Mouse (Mus musculus): ENCODE measurements around the gene Xntrpc. TPM values are rescaled to one million over a fixed set of nuclear protein-coding genes. Genes with fewer than 3 reads are reported as not detected.

The Xntrpc gene
- total and polyA plus RNA-seq, 3 experiments, result 0.63 to 2.5 (median 0.79) TPM

DNA sequence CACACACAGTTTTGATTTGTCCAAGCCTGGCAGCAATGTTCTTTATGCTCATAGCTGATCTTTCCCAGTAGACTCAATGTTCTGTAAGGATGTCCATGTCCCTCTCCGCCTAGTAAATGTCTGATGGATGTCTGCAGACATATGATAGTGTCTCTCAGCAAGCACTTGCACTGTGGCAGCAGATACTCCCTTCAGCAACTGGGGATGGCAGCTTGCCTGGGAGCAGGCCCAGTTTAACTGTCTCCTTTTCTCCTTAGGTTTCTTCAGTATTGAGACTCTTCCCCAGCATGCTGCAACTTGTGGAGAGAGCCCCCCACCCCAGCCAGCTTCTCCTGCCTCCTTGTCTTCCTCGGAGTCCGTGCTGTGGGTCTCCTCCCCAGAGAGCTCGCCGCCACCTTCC is 16.3 kb downstream of the Xntrpc start:
- no peak for DNase-seq

DNA sequence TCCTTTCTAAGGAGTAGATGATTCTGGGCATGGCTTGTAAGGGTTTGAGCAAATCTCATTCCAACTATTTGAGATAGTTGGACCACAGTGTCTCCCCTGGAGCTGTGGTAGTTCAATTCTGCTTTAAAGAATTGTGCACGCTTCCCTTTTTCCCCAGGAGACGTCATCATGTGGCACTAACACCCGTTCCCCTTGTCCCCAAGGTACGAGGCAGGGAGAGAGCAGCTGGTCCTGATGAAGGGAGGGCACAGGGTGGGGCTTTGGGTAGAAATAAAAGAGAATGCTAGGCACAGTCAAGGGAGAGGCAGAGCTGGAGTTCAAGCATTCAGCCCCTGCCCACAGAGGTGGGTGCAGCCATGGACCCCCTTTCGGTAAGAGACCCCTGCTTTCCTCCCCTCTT is 17.3 kb downstream of the Xntrpc start, which contains the start of gene Trpc2:
Gene Trpc2, plus strand, starts transcription at position 301 of the 400 bp plus-strand sequence.
- DNase-seq, result no peak

DNA sequence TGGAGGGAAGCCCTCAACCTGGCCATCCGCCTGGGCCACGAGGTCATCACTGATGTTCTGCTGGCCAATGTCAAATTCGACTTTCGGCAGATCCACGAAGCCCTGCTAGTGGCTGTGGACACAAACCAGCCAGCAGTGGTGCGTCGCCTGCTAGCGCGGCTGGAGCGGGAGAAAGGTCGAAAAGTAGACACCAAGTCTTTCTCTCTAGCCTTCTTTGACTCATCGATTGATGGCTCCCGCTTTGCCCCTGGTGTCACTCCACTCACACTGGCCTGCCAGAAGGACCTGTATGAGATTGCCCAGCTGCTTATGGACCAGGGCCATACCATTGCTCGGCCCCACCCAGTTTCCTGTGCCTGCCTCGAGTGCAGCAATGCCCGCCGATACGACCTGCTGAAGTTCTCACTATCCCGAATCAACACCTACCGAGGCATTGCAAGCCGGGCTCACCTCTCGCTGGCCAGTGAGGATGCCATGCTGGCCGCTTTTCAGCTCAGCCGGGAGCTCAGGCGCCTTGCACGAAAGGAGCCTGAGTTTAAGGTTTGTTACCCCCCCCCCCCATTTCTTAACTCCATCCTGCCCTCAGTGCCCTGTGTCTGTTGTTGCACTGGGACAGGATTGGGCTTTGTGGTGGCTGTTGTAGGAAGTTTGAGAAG is 18.7 kb downstream of the Xntrpc start:
- no peak for DNase-seq

DNA sequence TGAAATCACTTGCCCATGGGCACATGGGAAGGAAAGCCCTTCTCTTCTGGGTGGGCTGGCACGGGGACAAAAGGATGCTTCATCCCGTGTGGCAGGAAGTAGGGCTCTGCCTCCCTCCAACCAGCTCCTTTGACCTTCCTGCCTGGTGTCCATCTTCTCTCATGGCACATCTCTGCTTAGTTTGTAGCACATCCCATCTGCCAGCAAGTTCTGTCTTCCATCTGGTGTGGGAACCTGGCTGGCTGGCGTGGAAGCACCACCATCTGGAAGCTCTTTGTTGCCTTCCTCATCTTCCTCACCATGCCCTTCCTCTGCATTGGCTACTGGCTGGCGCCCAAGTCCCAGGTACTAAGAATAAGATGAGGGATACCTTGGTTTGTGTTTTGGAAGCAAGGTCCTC is 21.8 kb downstream of the Xntrpc start:
- DNase-seq, result no peak

DNA sequence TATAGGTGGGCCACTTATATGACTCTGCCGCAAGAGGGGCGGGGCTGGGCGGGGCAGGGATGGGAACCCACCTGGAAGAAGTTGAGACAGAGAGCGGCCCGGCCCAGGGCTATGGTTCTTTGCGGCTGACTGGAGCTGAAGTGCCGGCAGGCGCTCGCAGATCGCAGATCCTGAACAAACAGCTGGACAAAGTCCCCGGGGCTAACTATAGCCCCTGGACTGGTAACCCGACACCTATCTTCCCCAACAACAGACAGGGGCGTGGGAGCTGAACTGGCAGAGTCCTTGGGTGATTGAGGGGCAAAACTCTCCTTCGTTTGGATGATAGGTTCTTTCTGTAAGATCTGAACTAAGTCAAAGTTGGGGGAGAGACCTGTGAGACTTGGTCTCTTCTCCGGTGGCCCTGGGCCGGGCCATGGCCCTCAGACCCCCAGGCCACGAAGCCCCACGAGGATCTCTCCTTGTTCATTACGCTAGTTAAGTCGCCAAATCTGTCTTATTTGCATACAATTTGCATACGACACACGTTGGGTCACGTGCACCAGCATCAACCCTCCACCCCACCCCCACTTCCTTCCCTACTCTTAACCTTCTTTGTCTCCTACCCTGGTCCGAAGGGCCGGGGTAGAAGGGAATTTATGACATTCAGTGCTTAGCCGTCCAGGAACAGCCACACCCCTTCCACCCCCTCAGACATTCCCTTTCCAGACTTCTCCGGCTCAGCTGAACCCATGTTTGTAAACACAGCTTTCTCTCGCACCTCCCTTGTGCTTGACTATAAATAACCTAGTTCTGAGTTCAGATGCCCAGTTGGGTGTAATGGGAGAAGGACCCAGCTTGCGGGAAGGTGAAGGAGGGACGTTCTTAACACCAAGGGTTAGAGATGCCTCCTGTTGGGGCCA is 34.5 kb downstream of the Xntrpc start:
- DNase-seq, result no peak

DNA sequence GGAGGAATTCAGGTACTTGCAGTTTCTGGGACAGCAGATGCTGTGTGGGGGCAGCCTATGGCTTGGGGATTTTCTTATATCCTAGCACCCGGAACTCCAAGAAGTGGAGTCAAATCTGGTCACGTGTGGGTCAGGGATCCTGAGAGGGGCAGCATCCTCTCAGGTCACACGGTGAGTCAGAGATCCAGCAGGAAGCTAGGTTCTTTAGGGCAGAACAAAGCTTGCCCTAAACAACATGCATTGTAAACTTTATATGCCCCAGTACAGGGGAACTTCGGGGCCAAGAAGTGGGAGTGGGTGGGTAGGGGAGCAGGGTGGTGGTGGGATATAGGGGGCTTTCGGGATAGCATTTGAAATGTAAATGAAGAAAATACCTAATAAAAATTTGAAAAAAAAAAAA is 35.4 kb downstream of the Xntrpc start:
- no peak for DNase-seq

DNA sequence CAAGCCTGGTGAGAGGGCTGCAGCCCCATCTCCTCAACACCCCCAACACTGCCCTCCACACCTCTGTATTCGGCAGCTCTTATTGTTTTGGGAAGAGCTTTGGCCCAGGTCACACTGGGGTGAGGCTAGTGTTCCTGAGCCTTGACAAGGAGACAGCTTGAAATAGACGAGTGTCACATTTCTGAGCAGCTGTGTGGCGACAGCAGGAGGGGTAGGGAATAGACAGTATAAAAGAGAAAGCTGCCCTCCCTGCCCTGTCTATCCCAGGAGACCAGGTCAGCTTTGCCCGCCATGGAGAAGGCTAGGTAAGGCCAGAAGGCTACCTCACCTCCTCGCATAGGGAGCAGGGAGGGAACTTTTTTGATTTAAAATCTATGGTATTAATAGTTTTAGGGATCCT is 36.0 kb downstream of the Xntrpc start, which contains the start of gene Art1:
Gene Art1, plus strand, starts transcription at position 257 of the 400 bp plus-strand sequence.
- no peak for DNase-seq

DNA sequence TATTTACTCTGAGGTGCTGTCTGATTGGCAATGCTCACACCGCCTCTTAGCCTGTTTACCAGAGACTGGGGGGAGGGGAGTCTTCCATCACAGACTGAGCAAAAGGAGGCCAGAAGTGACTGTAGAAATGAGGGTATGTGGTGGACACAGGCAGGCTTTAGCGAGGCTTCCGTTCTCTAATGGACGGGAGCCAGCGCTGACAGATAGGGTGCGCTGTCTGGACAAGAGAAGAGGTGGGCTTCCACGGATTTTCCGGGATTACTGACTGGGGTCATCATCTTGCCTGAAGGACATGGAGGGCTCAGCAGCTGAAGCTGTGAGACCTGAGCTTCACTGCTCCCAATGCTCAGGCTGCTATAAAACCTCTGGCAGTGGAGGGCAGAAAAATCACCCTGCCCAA is 36.7 kb downstream of the Xntrpc start:
- DNase-seq, result no peak

DNA sequence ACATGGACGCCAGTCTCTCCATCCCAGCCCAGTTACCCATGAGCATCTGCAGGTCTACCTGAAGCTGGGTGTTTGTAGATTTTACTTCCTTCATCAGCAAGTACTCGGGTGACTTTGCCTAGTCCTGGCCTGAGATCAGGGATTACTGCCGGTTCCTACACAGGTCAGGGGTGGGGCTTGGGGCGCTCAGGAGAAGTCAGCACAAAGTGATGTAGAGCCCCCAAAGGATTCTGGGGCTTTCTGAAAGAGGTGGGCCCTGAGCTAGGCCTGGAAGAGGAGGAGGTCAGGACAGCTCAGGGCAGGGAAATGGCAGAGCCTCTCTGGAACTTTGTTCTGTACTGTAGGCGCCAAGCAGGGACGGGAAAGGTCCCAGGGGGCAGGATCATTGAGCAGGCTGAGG is 37.2 kb downstream of the Xntrpc start:
- no peak for DNase-seq

DNA sequence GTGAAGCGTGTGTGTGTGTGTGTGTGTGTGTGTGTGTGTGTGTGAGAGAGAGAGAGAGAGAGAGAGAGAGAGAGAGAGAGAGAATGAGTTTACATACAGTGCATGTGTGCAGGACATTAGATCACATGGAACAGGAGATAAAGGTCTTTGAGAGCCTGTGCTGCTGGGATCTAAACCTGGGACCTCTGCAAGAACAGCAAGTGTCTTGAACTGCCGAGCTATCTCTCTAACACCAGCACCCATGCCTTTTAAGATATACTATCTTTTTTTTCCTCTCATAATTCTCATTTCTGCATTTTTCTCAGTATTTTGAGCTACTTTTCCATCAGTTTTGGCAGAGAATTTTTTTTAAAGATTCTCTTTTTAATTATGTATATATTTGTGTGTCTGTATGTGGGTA is 38.0 kb downstream of the Xntrpc start:
- DNase-seq, result no peak

DNA sequence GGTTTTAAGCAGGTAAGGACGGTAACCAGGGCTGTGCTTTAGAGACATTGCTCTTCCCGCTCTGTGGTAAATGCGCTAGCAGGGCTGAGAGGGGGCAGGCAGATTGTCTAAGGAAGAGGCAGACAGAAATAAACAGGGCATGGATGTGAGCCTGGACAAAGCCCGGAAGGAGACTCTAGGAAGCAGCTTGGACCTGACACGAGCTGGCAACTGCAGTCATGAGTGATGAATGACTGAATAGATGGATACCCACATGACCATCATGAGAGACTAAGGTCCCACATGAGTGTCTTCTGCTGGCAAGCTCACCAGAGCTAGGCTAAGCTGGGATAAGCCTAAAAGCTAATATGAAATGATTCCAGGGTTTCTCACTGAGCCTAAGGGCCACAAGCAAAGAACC is 38.6 kb downstream of the Xntrpc start:
- no peak for DNase-seq

DNA sequence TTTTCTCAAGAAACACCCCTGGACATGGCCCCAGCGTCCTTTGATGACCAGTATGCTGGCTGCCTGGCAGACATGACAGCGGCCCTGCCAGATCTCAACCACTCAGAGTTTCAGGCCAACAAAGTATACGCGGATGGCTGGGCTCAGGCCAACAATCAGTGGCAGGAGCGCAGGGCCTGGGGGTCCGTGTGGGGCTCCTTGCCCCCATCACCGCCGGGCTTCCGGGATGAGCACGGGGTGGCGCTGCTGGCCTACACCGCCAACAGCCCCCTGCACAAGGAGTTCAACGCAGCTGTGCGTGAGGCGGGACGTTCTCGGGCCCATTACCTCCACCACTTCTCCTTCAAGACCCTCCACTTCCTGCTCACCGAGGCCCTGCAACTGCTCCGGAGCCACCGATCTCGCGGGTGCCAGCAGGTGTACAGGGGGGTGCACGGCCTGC is 41.2 kb downstream of the Xntrpc start:
- no peak for DNase-seq

DNA sequence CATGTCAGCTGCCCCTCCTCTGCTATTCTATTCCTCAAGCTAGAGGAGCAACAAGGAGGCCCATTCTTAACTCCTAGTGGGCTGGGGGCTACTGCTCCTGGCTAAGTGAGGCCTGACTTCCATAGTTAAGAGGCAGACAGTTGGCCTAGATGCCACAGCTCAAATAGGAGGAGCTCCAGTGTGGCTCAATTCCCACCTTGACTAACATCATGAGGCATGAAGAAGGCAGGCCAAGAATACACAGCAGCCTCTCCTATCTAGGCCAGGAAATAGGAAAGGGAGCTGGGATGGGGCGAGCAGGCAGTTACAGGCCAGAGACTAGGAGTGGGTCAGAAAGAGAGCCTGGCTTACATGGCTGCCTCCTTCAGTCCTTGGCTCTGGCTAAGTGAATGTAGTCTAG is 42.7 kb downstream of the Xntrpc start:
- no peak for DNase-seq

DNA sequence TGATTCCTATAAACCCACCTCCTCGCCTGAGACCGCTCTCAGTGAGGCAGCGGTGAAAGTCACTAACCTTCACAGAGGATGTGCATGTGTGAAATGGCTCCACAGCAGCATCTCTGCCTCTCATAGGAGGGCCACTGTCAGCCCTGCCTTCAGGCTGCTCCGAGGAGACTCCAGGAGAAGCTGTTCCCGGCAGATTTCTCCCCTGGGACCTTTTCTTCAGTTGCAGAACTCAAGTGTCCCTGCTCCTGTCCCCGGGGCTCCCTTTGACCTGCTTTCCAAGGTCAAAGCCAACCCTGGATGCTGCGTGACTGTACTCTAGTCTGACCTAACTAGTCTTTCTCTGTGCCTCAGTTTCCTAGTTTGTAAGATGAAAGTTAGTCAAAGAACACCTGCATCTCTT is 43.7 kb downstream of the Xntrpc start, which contains the start of gene Art5:
Gene Art5, minus strand, starts transcription at position 319 of the 400 bp plus-strand sequence.
- no peak for DNase-seq

DNA sequence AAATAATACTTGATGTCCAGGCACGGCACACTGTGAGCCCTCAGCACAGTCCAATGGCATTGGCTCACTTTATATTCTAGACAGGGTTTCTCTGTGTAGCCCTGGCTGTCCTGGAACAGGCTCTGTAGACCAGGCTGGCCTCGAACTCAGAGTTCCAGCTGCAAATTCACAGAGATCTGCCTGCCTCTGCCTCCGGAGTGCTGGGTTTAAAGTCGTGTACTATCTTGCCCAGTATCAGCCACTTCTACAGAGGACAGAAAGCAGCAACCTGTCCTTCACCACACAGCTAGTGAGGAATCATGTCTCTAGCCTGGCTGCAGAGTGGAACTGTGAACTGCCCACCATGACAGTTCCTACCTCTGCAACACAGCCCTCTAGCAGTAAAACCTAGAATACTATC is 44.2 kb downstream of the Xntrpc start:
- no peak for DNase-seq

DNA sequence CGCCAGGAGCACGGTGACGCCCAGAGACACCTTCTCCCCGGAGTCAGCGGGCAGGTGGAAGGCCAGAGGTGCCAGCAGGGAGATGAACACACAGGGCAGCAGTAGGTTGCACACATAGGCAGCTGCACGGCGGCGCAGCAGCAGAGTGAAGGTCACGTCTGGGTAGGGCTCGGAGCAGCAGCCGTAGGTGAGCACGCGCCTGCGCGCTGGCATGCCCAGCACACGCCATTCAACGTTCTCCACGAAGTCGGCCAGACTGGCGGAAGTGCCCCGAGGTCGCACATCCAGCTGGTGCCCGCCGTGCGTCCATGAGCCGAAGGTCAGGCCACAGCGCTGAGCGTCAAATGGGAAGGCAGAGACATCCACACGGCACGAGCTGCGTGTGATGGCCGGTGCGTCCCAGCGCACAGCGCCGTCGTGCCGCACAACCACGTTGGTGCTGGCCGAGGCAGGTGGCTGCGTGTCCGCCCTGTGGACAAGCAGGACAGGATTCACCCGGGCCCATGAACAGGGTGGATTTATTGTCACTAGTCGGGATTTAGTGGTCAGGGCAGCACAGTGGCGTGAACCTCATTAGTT is 47.7 kb downstream of the Xntrpc start:
- DNase-seq, result peak; percentile 14

DNA sequence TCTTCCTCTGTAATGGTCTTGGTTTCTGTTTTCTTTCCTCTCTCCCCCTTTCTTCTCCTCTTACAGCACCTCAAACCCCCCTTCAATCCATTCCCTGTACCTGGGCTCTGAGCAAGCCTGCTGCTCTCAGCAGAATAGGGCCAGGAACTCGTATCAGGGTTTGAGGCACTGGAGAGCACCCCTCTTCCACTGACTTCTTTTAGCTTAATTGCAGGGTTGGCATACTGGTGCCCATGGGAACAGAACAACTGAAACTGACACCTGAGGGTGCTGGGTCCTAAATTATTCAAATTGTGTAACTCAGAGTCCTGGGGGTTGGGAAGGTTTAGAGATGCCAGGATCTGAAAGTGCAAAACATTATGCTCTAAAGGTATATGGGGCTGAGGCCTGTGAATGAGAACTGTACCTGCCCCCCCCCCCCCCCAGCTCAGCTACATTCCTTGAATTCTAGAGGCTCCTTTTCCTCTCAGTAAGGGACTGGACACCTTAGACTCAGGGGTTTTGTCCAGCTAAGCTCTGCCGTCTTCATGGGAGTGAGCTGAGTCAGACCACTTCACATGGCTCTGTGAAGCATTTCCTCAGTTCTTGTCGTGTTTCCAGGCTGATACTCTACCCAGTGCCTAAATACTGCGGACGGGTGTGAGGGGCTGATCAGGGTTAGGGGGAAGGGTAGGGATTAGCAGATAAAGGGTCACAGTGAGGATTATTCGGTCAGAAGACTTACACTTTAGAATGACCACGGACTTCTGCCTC is 51.2 kb downstream of the Xntrpc start, which contains the start of gene Chrna10:
Gene Chrna10, minus strand, starts transcription at position 250 of the 753 bp plus-strand sequence.
- no peak for DNase-seq

DNA sequence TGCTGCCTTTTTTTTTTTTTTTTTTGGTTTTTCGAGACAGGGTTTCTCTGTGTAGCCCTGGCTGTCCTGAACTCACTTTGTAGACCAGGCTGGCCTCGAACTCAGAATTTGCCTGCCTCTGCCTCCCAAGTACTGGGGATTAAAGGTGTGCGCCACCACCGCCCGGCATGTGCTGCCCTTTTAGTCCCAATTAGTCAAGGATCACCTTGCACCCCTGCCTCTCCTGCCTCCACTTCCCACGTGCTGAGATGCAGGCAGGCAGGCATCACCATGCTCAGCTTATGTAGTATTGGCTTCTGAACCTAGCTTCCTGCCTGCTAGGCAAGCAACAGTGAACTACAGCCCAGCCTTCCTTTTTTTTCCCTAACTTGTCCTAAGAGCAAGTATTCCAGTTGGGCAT is 51.9 kb downstream of the Xntrpc start:
- no peak for DNase-seq

DNA sequence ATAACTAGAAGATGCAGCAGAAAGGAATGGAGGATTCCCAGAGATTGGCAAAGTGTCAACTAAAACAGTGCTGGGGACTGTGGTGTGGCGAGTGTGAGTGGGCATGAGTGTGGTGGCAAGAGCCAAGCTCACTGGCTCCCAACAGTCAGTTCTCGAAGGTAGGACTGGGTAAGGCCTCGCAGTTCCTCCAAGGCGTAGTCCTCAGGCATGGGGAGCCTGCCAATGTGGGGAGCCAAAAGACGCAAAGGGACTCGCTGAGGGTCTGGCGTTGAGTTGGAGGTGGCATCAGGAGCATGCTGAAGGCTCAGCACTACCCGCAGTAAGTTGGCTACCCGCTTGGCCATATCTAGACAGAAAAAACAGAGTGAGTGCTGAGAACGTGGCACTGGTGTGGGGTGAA is 54.8 kb downstream of the Xntrpc start:
- no peak for DNase-seq

DNA sequence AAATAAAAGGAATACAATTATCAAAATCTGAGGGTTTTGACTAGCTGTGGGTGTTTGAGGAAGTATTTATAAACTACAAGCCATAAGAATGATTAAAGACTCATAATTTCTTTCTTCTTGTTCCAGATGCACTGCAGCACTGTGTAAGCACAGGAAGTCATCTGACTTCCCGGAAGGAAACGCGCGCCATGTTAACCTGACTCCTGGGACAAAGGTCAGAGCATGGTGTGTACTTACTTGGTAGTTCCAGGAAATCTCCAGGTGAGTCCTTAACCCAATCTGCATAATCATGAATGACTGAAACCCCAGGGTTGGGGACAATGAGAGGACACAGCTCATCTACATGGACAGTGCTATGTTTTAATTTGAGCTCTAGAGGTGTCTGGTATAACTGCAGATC is 66.9 kb downstream of the Xntrpc start:
- DNase-seq, result peak; percentile 12

DNA sequence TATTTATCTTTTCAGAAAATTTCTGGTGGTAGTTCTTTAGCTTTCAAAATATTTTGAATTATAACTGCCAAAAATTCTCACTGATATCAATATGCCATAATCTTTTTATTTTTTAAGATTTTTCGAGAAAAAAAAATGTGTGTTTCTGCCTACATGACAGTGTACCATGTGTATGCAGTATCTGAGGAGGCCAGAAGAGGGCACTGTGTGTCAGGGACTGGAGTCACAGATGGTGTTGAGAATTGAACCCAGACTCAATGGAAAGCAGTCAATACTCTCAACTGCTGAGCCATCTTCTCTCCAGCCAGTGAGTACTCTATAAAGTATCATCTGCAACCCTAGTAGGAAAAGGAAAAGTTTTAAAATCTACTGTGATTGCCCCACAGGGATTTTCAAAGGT is 72.0 kb downstream of the Xntrpc start:
- DNase-seq, result peak; percentile 23

DNA sequence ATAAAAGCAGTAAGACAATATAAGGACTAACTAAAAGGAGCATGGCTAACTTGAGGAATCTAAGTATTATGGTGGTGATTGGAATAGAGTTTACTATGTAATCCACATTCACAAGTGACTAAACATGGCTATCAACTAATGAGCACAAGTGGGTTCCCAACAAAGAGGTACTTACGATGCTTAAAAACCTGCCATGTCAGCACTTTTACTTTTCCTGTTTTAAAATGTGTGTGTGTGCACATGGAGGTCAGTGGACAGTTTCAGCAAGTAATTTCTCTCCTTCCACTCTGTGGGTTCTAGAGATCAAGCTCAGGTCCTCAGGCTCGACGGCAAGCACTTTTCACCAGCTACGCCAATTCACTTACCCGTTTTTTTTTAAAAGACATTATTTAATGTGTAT is 72.4 kb downstream of the Xntrpc start:
- DNase-seq, result no peak

Data from adrenal gland, adult 2 months (tissue).